In genomic region chr4:120813762-120814161, GRCm38 (mm10) we compare ENCODE assay signal across 8 mouse cellular contexts. TPM values are rescaled to one million over a fixed set of nuclear protein-coding genes. Genes with fewer than 3 reads are reported as not detected.
DNase-seq lines count a peak whose midpoint lies in the region; ATAC-seq and TF ChIP-seq lines count a peak whose summit lies in the region.

No protein-coding gene starts in this region.

- H3K4me3 ChIP-seq in heart, postnatal 0 days (ENCODE audit: low read depth, low read length): peak overlapping the region; percentile 63
- H3K4me3 ChIP-seq in embryonic facial prominence, embryonic 12.5 days: peak overlapping the region; percentile 47
- H3K4me3 ChIP-seq in hindbrain, postnatal 0 days (ENCODE audit: low read length): peak overlapping the region; percentile 58
- H3K4me3 ChIP-seq in midbrain, embryonic 15.5 days: peak overlapping the region; percentile 62

- H3K27me3 ChIP-seq in heart, postnatal 0 days (ENCODE audit: control insufficient read depth, insufficient read depth, low read length): no peaks in the 10 kb centered on the region
- H3K27me3 ChIP-seq in embryonic facial prominence, embryonic 12.5 days: no peaks in the 10 kb centered on the region
- no peaks in the 10 kb centered on the region for H3K27me3 ChIP-seq in hindbrain, postnatal 0 days (ENCODE audit: insufficient read depth, low read length)
- H3K27me3 ChIP-seq in midbrain, embryonic 15.5 days (replicated peaks): no peaks in the 10 kb centered on the region

- peak overlapping the region; percentile 96 for H3K27ac ChIP-seq in heart, postnatal 0 days (ENCODE audit: low read depth)
- H3K27ac ChIP-seq in embryonic facial prominence, embryonic 12.5 days: peak overlapping the region; percentile 69; the same call in 1 of the 2 replicates
- H3K27ac ChIP-seq in hindbrain, postnatal 0 days: peak overlapping the region; percentile 69; the same call in 1 of the 2 replicates
- H3K27ac ChIP-seq in midbrain, embryonic 15.5 days: no peak overlapping the region

- H3K4me2 ChIP-seq in heart, postnatal 0 days (ENCODE audit: low read depth, low read length): peak overlapping the region; percentile 69
- peak overlapping the region; percentile 81 for H3K4me2 ChIP-seq in embryonic facial prominence, embryonic 12.5 days (replicated peaks)
- H3K4me2 ChIP-seq in hindbrain, postnatal 0 days (ENCODE audit: low read depth, low read length): peak overlapping the region; percentile 75
- peak overlapping the region; percentile 68 for H3K4me2 ChIP-seq in midbrain, embryonic 15.5 days

- no peaks in the 10 kb centered on the region for H3K36me3 ChIP-seq in heart, postnatal 0 days (replicated peaks; ENCODE audit: control insufficient read depth, insufficient read depth, low read length)
- no peaks in the 10 kb centered on the region for H3K36me3 ChIP-seq in embryonic facial prominence, embryonic 12.5 days
- H3K36me3 ChIP-seq in hindbrain, postnatal 0 days (ENCODE audit: insufficient read depth, low read length): no peaks in the 10 kb centered on the region
- H3K36me3 ChIP-seq in midbrain, embryonic 15.5 days (replicated peaks): no peaks in the 10 kb centered on the region

- peak; percentile 18 for DNase-seq in heart, postnatal 0 days (ENCODE audit: low spot score)
- no peak for DNase-seq in heart, adult 11 months
- DNase-seq in hindbrain, postnatal 0 days (ENCODE audit: low spot score): no peak
- DNase-seq in retina, postnatal 1 day: no peak
- no peak for DNase-seq in cerebellum, postnatal 14 days
- no peak for DNase-seq in thymus, adult 18-20 months

- H3K9me3 ChIP-seq in heart, postnatal 0 days (replicated peaks; ENCODE audit: control insufficient read depth, low read length): no peaks in the 10 kb centered on the region
- no peaks in the 10 kb centered on the region for H3K9me3 ChIP-seq in embryonic facial prominence, embryonic 12.5 days
- H3K9me3 ChIP-seq in hindbrain, postnatal 0 days (ENCODE audit: low read length): no peaks in the 10 kb centered on the region
- H3K9me3 ChIP-seq in midbrain, embryonic 15.5 days: no peaks in the 10 kb centered on the region

- no peak for TF ChIP-seq EP300 in heart, postnatal 0 days (IDR thresholded peaks at IDR 0.05; ENCODE audit: low read depth)

- H3K4me1 ChIP-seq in heart, postnatal 0 days (ENCODE audit: control insufficient read depth, insufficient read depth): peaks cover 32% of the 10 kb centered on the region
- H3K4me1 ChIP-seq in embryonic facial prominence, embryonic 12.5 days: peaks cover 41% of the 10 kb centered on the region
- peaks cover 12% of the 10 kb centered on the region for H3K4me1 ChIP-seq in hindbrain, postnatal 0 days (ENCODE audit: insufficient read depth, low read length)
- peaks cover 51% of the 10 kb centered on the region for H3K4me1 ChIP-seq in midbrain, embryonic 15.5 days

- WGBS in heart, postnatal 0 days: 7% methylated on average over 1 of the region's 1 CpGs
- 19% methylated on average over 1 of the region's 1 CpGs for WGBS in embryonic facial prominence, embryonic 12.5 days
- WGBS in hindbrain, postnatal 0 days: 24% methylated on average over 1 of the region's 1 CpGs
- WGBS in midbrain, embryonic 15.5 days: 10% methylated on average over 1 of the region's 1 CpGs

- peak overlapping the region; percentile 90 for H3K9ac ChIP-seq in heart, postnatal 0 days (replicated peaks; ENCODE audit: low read depth, low read length)
- peak overlapping the region; percentile 54 for H3K9ac ChIP-seq in embryonic facial prominence, embryonic 12.5 days
- peak overlapping the region; percentile 50 for H3K9ac ChIP-seq in hindbrain, postnatal 0 days (replicated peaks; ENCODE audit: low read length)
- peak overlapping the region; percentile 40; the same call in 1 of the 2 replicates for H3K9ac ChIP-seq in midbrain, embryonic 15.5 days

- ATAC-seq in heart, postnatal 0 days (ENCODE audit: insufficient read depth, low read depth): no peak
- no peak for ATAC-seq in embryonic facial prominence, embryonic 12.5 days (ENCODE audit: insufficient number of reproducible peaks, insufficient read depth, low FRiP score, low TSS enrichment)
- ATAC-seq in hindbrain, postnatal 0 days: no peak
- no peak for ATAC-seq in midbrain, embryonic 15.5 days (replicated peaks)

- TF ChIP-seq CTCF in heart, postnatal 0 days (IDR thresholded peaks at IDR 0.05; ENCODE audit: low read depth): no peak
- TF ChIP-seq CTCF in hindbrain, postnatal 0 days (IDR thresholded peaks at IDR 0.05; ENCODE audit: low read depth): no peak

RNA-seq across cellular contexts. Expression of gene Nfyc, which starts 17.6 kb away (rescaled TPM):
- 165 and 174 TPM in 2 replicates for total RNA-seq in heart, postnatal 0 days (2014; rRNA removed; ENCODE audit: low replicate concordance)
- polyA plus RNA-seq in heart, postnatal 0 days (2015; fragmentation: Nextera tagmentation; extraction: Ambion mirVana): 84.4 and 91.1 TPM in 2 replicates
- 106 and 117 TPM in 2 replicates for polyA plus RNA-seq in embryonic facial prominence, embryonic 12.5 days (2016; fragmentation: Nextera tagmentation; extraction: Ambion mirVana)
- 144 and 175 TPM in 2 replicates for total RNA-seq in hindbrain, postnatal 0 days (2014; rRNA removed)
- 66.9 and 69.4 TPM in 2 replicates for polyA plus RNA-seq in hindbrain, postnatal 0 days (2015; fragmentation: Nextera tagmentation; extraction: Ambion mirVana)
- 79.2 and 81.6 TPM in 2 replicates for polyA plus RNA-seq in midbrain, embryonic 15.5 days (2015; fragmentation: Nextera tagmentation; extraction: Ambion mirVana)

RNA-seq across cellular contexts. Expression of gene Rims3, which starts 40.9 kb away (rescaled TPM):
- 0.04 TPM in 2 replicates for total RNA-seq in heart, postnatal 0 days (2014; rRNA removed; ENCODE audit: low replicate concordance)
- 0.05 and 0.10 TPM in 2 replicates for polyA plus RNA-seq in heart, postnatal 0 days (2015; fragmentation: Nextera tagmentation; extraction: Ambion mirVana)
- polyA plus RNA-seq in embryonic facial prominence, embryonic 12.5 days (2016; fragmentation: Nextera tagmentation; extraction: Ambion mirVana): 3.8 and 4.2 TPM in 2 replicates
- total RNA-seq in hindbrain, postnatal 0 days (2014; rRNA removed): 93.7 and 109 TPM in 2 replicates
- polyA plus RNA-seq in hindbrain, postnatal 0 days (2015; fragmentation: Nextera tagmentation; extraction: Ambion mirVana): 22.0 and 22.8 TPM in 2 replicates
- polyA plus RNA-seq in midbrain, embryonic 15.5 days (2015; fragmentation: Nextera tagmentation; extraction: Ambion mirVana): 25.4 and 27.0 TPM in 2 replicates

Comparison
In these comparisons a context has a peak if more than half of its experiments do, and no peak if none do; other contexts are left out.
1. H3K9ac ChIP-seq: peak in every context shown above with its lines; median percentile 90 in heart, postnatal 0 days; 54 in embryonic facial prominence, embryonic 12.5 days; 50 in hindbrain, postnatal 0 days; 40 in midbrain, embryonic 15.5 days.